Comparison of ENCODE assay signal across 20 mouse cellular contexts in the genomic region with DNA sequence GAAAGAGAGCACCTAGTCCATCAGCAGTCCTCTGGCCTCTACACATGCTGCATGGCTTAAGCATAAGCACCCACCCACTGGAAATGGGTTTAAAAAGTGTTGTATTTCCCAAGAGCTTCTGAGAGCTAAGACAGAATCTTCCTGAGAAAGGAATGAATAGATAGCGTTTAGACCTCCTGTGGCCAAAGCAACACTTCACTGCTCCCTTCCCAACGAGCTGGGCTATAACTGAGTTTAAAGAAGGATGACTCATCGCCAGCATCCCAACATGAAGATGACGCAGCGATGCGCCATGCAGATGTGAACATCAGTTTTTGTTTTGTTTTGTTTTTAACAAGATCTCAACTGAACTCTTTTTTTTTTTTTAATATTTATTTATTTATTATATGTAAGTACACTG. TPM values are rescaled to one million over a fixed set of nuclear protein-coding genes. Genes with fewer than 3 reads are reported as not detected.
A peak's percentile ranks its signal among the peaks of the same experiment; 100 is the strongest.
DNase-seq lines count a peak whose midpoint lies in the region; ATAC-seq and TF ChIP-seq lines count a peak whose summit lies in the region.
"Had no signal": no experiment of that assay in that cellular context is flagged by ENCODE, and none has a peak within 500 bp of the region (broad histone marks: within the 10 kb centered on the region; RNA-seq: fewer than 3 reads in every experiment).

No protein-coding gene starts in this region.

- no peaks in the 10 kb centered on the region for H3K79me2 ChIP-seq in myocyte (ENCODE audit: control insufficient read depth, insufficient read depth)

- H3K4me3 ChIP-seq in myocyte: no peak overlapping the region
- H3K4me3 ChIP-seq in hindbrain, embryonic 16.5 days (ENCODE audit: low read length): no peak overlapping the region
- H3K4me3 ChIP-seq: embryonic facial prominence, embryonic 10.5 days; embryonic facial prominence, embryonic 12.5 days; forebrain, embryonic 12.5 days; forebrain, embryonic 15.5 days had no signal

- 82% methylated on average over 6 of the region's 6 CpGs for WGBS in hindbrain, embryonic 16.5 days

- H3K27ac ChIP-seq in hindbrain, embryonic 16.5 days (ENCODE audit: low read depth, low read length): no peak overlapping the region
- H3K27ac ChIP-seq: embryonic facial prominence, embryonic 10.5 days; embryonic facial prominence, embryonic 12.5 days; forebrain, embryonic 12.5 days; forebrain, embryonic 15.5 days had no signal

- peak; percentile 10 for DNase-seq in 3T3-L1 (ENCODE audit: low read depth, low spot score)
- peak; percentile 51 for DNase-seq in 416B (ENCODE audit: low read depth)
- DNase-seq in MN1 (ENCODE audit: low spot score): peak; percentile 49
- DNase-seq in adrenal gland, postnatal 14 days: no peak
- DNase-seq in cerebellum, postnatal 25 days: no peak
- DNase-seq: adrenal gland, adult 8-10 months; adrenal gland, postnatal 25 days; cerebellum, adult 11 months; cerebellum, adult 18-20 months; cerebellum, adult 8-10 months; cerebellum, adult 9-11 months; cerebellum, postnatal 14 days; forebrain, postnatal 0 days had no signal

- no peaks in the 10 kb centered on the region for H3K9me3 ChIP-seq in hindbrain, embryonic 16.5 days (ENCODE audit: control insufficient read depth, low read length)
- H3K9me3 ChIP-seq: embryonic facial prominence, embryonic 10.5 days; embryonic facial prominence, embryonic 12.5 days; forebrain, embryonic 12.5 days; forebrain, embryonic 15.5 days had no signal

- no peak for TF ChIP-seq POLR2A in myocyte (IDR thresholded peaks at IDR 0.05; ENCODE audit: insufficient read length, low read depth)

- no peaks in the 10 kb centered on the region for H3K4me1 ChIP-seq in hindbrain, embryonic 16.5 days (ENCODE audit: control insufficient read depth, insufficient read depth, low read depth, low read length)
- H3K4me1 ChIP-seq: embryonic facial prominence, embryonic 10.5 days; embryonic facial prominence, embryonic 12.5 days; forebrain, embryonic 12.5 days had no signal

- ATAC-seq in hindbrain, embryonic 16.5 days: no peak
- ATAC-seq: activated CD4-positive, CD25-positive, alpha-beta regulatory T cell, adult 4 months; forebrain, embryonic 15.5 days; forebrain, postnatal 0 days had no signal

- no peak overlapping the region for H3ac ChIP-seq in myocyte (ENCODE audit: control insufficient read depth, insufficient read length)

- H3K4me2 ChIP-seq in myocyte (ENCODE audit: low read depth): peak overlapping the region; percentile 38
- no peak overlapping the region for H3K4me2 ChIP-seq in hindbrain, embryonic 16.5 days (ENCODE audit: low read length)
- H3K4me2 ChIP-seq: embryonic facial prominence, embryonic 12.5 days; forebrain, embryonic 12.5 days; forebrain, embryonic 15.5 days had no signal

- no peak overlapping the region for H3K9ac ChIP-seq in hindbrain, embryonic 16.5 days (ENCODE audit: low read depth, low read length)
- H3K9ac ChIP-seq: embryonic facial prominence, embryonic 12.5 days; forebrain, embryonic 12.5 days; forebrain, embryonic 15.5 days; forebrain, postnatal 0 days had no signal

- no peaks in the 10 kb centered on the region for H3K36me3 ChIP-seq in myocyte (ENCODE audit: control insufficient read depth, insufficient read depth)
- no peaks in the 10 kb centered on the region for H3K36me3 ChIP-seq in hindbrain, embryonic 16.5 days (ENCODE audit: control insufficient read depth, insufficient read depth, low read length)
- H3K36me3 ChIP-seq: embryonic facial prominence, embryonic 10.5 days; embryonic facial prominence, embryonic 12.5 days; forebrain, embryonic 12.5 days; forebrain, embryonic 15.5 days had no signal

- H3K27me3 ChIP-seq in myocyte (ENCODE audit: control insufficient read depth, insufficient read depth, insufficient read length): no peaks in the 10 kb centered on the region
- H3K27me3 ChIP-seq in hindbrain, embryonic 16.5 days (replicated peaks; ENCODE audit: control insufficient read depth, insufficient read depth, low read length): no peaks in the 10 kb centered on the region
- H3K27me3 ChIP-seq: embryonic facial prominence, embryonic 12.5 days; forebrain, embryonic 12.5 days; forebrain, embryonic 15.5 days had no signal

TF ChIP-seq in myocyte, 11 proteins besides CTCF, POLR2A, EP300 and RAD21:
- no peak for TF ChIP-seq TCF12 (IDR thresholded peaks at IDR 0.05; ENCODE audit: insufficient read depth, poor library complexity, severe bottlenecking)
TF ChIP-seq in myocyte: peak in this region for 0.

RNA-seq across cellular contexts. Expression of gene Eif2b3, which starts 5.6 kb away (rescaled TPM):
- polyA plus RNA-seq in myocyte (2012; fragmentation: generic; extraction: Trizol): 36.3 TPM
- total RNA-seq in adrenal gland, postnatal 14 days (2021): 30.5 and 34.6 TPM in 2 replicates
- polyA plus RNA-seq in hindbrain, embryonic 16.5 days (2015; fragmentation: Nextera tagmentation; extraction: Ambion mirVana): 44.9 and 47.5 TPM in 2 replicates

RNA-seq across cellular contexts. Expression of gene Hectd3, which starts 18.5 kb away (rescaled TPM):
- polyA plus RNA-seq in myocyte (2012; fragmentation: generic; extraction: Trizol): 28.7 TPM
- total RNA-seq in adrenal gland, postnatal 14 days (2021): 21.0 and 25.7 TPM in 2 replicates
- 22.0 and 23.9 TPM in 2 replicates for polyA plus RNA-seq in hindbrain, embryonic 16.5 days (2015; fragmentation: Nextera tagmentation; extraction: Ambion mirVana)

RNA-seq across cellular contexts. Expression of gene Urod, which starts 19.4 kb away (rescaled TPM):
- 69.6 TPM for polyA plus RNA-seq in myocyte (2012; fragmentation: generic; extraction: Trizol)
- 121 and 129 TPM in 2 replicates for total RNA-seq in adrenal gland, postnatal 14 days (2021)
- polyA plus RNA-seq in hindbrain, embryonic 16.5 days (2015; fragmentation: Nextera tagmentation; extraction: Ambion mirVana): 59.8 and 60.2 TPM in 2 replicates

Comparison
In these comparisons a context has a peak if more than half of its experiments do, and no peak if none do; other contexts are left out.
1. DNase-seq: peak in 3T3-L1 (single experiment), 416B (single experiment) and MN1 (single experiment); none in adrenal gland, postnatal 14 days (single experiment) and cerebellum, postnatal 25 days (0 of 2).